In genomic region chr5:148453776-148454175, GRCm38 (mm10) we compare ENCODE assay signal across 11 mouse cellular contexts. TPM values are rescaled to one million over a fixed set of nuclear protein-coding genes. Genes with fewer than 3 reads are reported as not detected.
DNase-seq lines count a peak whose midpoint lies in the region; ATAC-seq lines count a peak whose summit lies in the region.
"Had no signal": no experiment of that assay in that cellular context is flagged by ENCODE, and none has a peak within 500 bp of the region (broad histone marks: within the 10 kb centered on the region; RNA-seq: fewer than 3 reads in every experiment).

No protein-coding gene starts in this region.

- H3K9ac ChIP-seq in forebrain, embryonic 14.5 days (ENCODE audit: low read length) = no peak overlapping the region
- H3K9ac ChIP-seq in neural tube, embryonic 13.5 days = no peak overlapping the region
- H3K9ac ChIP-seq: heart, embryonic 13.5 days; stomach, embryonic 15.5 days had no signal

- H3K4me3 ChIP-seq in forebrain, embryonic 14.5 days (ENCODE audit: low read depth, low read length) = no peak overlapping the region
- H3K4me3 ChIP-seq in neural tube, embryonic 13.5 days = no peak overlapping the region
- H3K4me3 ChIP-seq: heart, embryonic 13.5 days; megakaryocyte, embryonic 14.5 days; stomach, embryonic 15.5 days had no signal

- H3K27ac ChIP-seq in forebrain, embryonic 14.5 days (ENCODE audit: low read depth, low read length) = peak overlapping the region; percentile 44; the same call in 1 of the 2 replicates
- peak overlapping the region; percentile 59 for H3K27ac ChIP-seq in neural tube, embryonic 13.5 days (replicated peaks)
- H3K27ac ChIP-seq: heart, embryonic 13.5 days; stomach, embryonic 15.5 days had no signal

- no peaks in the 10 kb centered on the region for H3K36me3 ChIP-seq in forebrain, embryonic 14.5 days (ENCODE audit: control insufficient read depth, insufficient read depth, low read length)
- no peaks in the 10 kb centered on the region for H3K36me3 ChIP-seq in neural tube, embryonic 13.5 days
- H3K36me3 ChIP-seq: heart, embryonic 13.5 days; stomach, embryonic 15.5 days had no signal

- peak; percentile 84 for ATAC-seq in forebrain, embryonic 14.5 days
- peak; percentile 56 for ATAC-seq in neural tube, embryonic 13.5 days (ENCODE audit: low read depth)

- 51% methylated on average over 12 of the region's 12 CpGs for WGBS in forebrain, embryonic 14.5 days
- WGBS in neural tube, embryonic 13.5 days = 42% methylated on average over 12 of the region's 12 CpGs

- peaks cover 7% of the 10 kb centered on the region; the same call in 1 of the 2 replicates for H3K4me1 ChIP-seq in forebrain, embryonic 14.5 days (ENCODE audit: control insufficient read depth, insufficient read depth, low read length)
- peaks cover 20% of the 10 kb centered on the region; the same call in 1 of the 2 replicates for H3K4me1 ChIP-seq in neural tube, embryonic 13.5 days (replicated peaks)
- H3K4me1 ChIP-seq: megakaryocyte, embryonic 14.5 days; stomach, embryonic 15.5 days had no signal

- no peaks in the 10 kb centered on the region for H3K9me3 ChIP-seq in forebrain, embryonic 14.5 days (replicated peaks; ENCODE audit: control insufficient read depth, low read length)
- H3K9me3 ChIP-seq in neural tube, embryonic 13.5 days = peaks cover 3% of the 10 kb centered on the region; the same call in 1 of the 2 replicates
- H3K9me3 ChIP-seq: stomach, embryonic 15.5 days had no signal

- DNase-seq in cerebellum, adult 18-20 months = peak; percentile 68 to 70
- peak; percentile 85 for DNase-seq in forebrain, embryonic 14.5 days (ENCODE audit: low spot score)
- DNase-seq in layer of hippocampus, adult 8-10 months (ENCODE audit: low spot score in 2 of 2) = peak; percentile 78 to 80
- DNase-seq in spleen, adult 12 weeks (ENCODE audit: low spot score) = no peak
- DNase-seq in ovary, adult 18-20 months (ENCODE audit: low spot score) = no peak
- no peak for DNase-seq in ovary, postnatal 14 days (ENCODE audit: low spot score)
- DNase-seq in gastrocnemius, adult 18-20 months (ENCODE audit: low spot score) = no peak

- peak overlapping the region; percentile 12; the same call in 1 of the 2 replicates for H3K4me2 ChIP-seq in forebrain, embryonic 14.5 days (ENCODE audit: low read length)
- no peak overlapping the region for H3K4me2 ChIP-seq in neural tube, embryonic 13.5 days
- H3K4me2 ChIP-seq: heart, embryonic 13.5 days; stomach, embryonic 15.5 days had no signal

- H3K27me3 ChIP-seq in forebrain, embryonic 14.5 days (replicated peaks; ENCODE audit: control insufficient read depth, insufficient read depth, low read length) = no peaks in the 10 kb centered on the region
- no peaks in the 10 kb centered on the region for H3K27me3 ChIP-seq in neural tube, embryonic 13.5 days
- H3K27me3 ChIP-seq: stomach, embryonic 15.5 days had no signal

RNA-seq across cellular contexts. Expression of gene Slc7a1, which starts 54.1 kb away (rescaled TPM):
- 30.0 and 44.2 TPM in 2 replicates for polyA plus RNA-seq in forebrain, embryonic 14.5 days (2014; fragmentation: Nextera tagmentation; extraction: Ambion mirVana)
- 10 to 100 TPM; 22.9 to 24.3 (median 23.5) TPM for total RNA-seq in layer of hippocampus, adult 8-10 months (2022)
- polyA plus RNA-seq in neural tube, embryonic 13.5 days (2015; fragmentation: Nextera tagmentation; extraction: Ambion mirVana) = 31.8 and 32.3 TPM in 2 replicates
- 1 to 10 TPM; 1.3 to 2.2 TPM for total RNA-seq in gastrocnemius, adult 18-20 months (2021)

Comparison
In these comparisons a context has a peak if more than half of its experiments do, and no peak if none do; other contexts are left out.
1. DNase-seq: peak in cerebellum, adult 18-20 months (2 of 2), forebrain, embryonic 14.5 days (single experiment) and layer of hippocampus, adult 8-10 months (2 of 2); none in spleen, adult 12 weeks (single experiment), ovary, adult 18-20 months (single experiment), ovary, postnatal 14 days (single experiment) and gastrocnemius, adult 18-20 months (single experiment).
2. RNA of gene Slc7a1, which starts 54.1 kb away (total RNA-seq): 22.9 to 24.3 TPM in layer of hippocampus, adult 8-10 months; 1.3 to 2.2 TPM in gastrocnemius, adult 18-20 months; every median in the first group is over 4 times any median in the second.